Mouse (Mus musculus) CD4-positive helper T cell, adult 2 months (primary cell): Measurements from ENCODE around the gene Cenph.
"Not testable (repeated sequence)": the region's sequence is repeated elsewhere in the genome, so short reads cannot be mapped to it uniquely, and the experiment has no call there.

Experiments
- DNase-seq: peaks from one replicate; pipeline ENCODE4 v3.0.0-alpha.2; 2012; ENCODE audit warnings: low read depth, missing footprints, low spot score

Gene Cenph

GRCm38 (mm10) chr13:100775252-100776055 is at the start of gene Cenph:
TSS of gene Cenph (minus strand) at chr13:100775899.
- peak; percentile 92 for DNase-seq

- no peak for DNase-seq
Measured at GRCm38 (mm10) chr13:100824916-100825315, 49.2 kb upstream of the Cenph start.

- DNase-seq, result no peak
Measured at GRCm38 (mm10) chr13:100824306-100824705, 48.6 kb upstream of the Cenph start.

- no peak for DNase-seq
Measured at GRCm38 (mm10) chr13:100823863-100824262, 48.2 kb upstream of the Cenph start.

GRCm38 (mm10) chr13:100814451-100814850 is 38.8 kb upstream of the Cenph start:
- DNase-seq, result no peak

- DNase-seq, result peak; percentile 55
Measured at GRCm38 (mm10) chr13:100805776-100806175, 30.1 kb upstream of the Cenph start.

GRCm38 (mm10) chr13:100797171-100797570 is 21.5 kb upstream of the Cenph start:
- DNase-seq, result no peak

GRCm38 (mm10) chr13:100789083-100789482 is 13.4 kb upstream of the Cenph start:
- DNase-seq, result no peak

GRCm38 (mm10) chr13:100788057-100788456 is 12.4 kb upstream of the Cenph start:
- not testable (repeated sequence) for DNase-seq

GRCm38 (mm10) chr13:100787316-100788010 is 11.8 kb upstream of the Cenph start:
- DNase-seq, result no peak

- peak; percentile 94 for DNase-seq
Measured at GRCm38 (mm10) chr13:100786414-100786867, 10.7 kb upstream of the Cenph start, which contains the start of gene Ccnb1. TSS of gene Ccnb1 (minus strand) at chr13:100786570.

- peak; percentile 47 for DNase-seq
Measured at GRCm38 (mm10) chr13:100785806-100786413, 10.2 kb upstream of the Cenph start.

GRCm38 (mm10) chr13:100777491-100777890 is 1.8 kb upstream of the Cenph start:
- DNase-seq, result no peak

GRCm38 (mm10) chr13:100776710-100777109 is 1.0 kb upstream of the Cenph start:
- DNase-seq, result no peak

GRCm38 (mm10) chr13:100776056-100776419 is 339 bp upstream of the Cenph start:
- no peak for DNase-seq

- no peak for DNase-seq
Measured at GRCm38 (mm10) chr13:100774704-100775103, 995 bp downstream of the Cenph start.

- no peak for DNase-seq
Measured at GRCm38 (mm10) chr13:100755329-100755728, 20.4 kb downstream of the Cenph start.

- no peak for DNase-seq
Measured at GRCm38 (mm10) chr13:100754186-100754585, 21.5 kb downstream of the Cenph start.

- no peak for DNase-seq
Measured at GRCm38 (mm10) chr13:100753011-100753410, 22.7 kb downstream of the Cenph start.

- DNase-seq, result no peak
Measured at GRCm38 (mm10) chr13:100752529-100752928, 23.2 kb downstream of the Cenph start.

GRCm38 (mm10) chr13:100751402-100751801 is 24.3 kb downstream of the Cenph start:
- DNase-seq, result no peak

GRCm38 (mm10) chr13:100750799-100751198 is 24.9 kb downstream of the Cenph start:
- no peak for DNase-seq
